Mouse (Mus musculus) heart, embryonic 13.5 days (tissue): ENCODE results near the gene Hcrt. TPM values are rescaled to one million over a fixed set of nuclear protein-coding genes. Genes with fewer than 3 reads are reported as not detected.
"Not testable (repeated sequence)": the region's sequence is repeated elsewhere in the genome, so short reads cannot be mapped to it uniquely, and the experiment has no call there.

Experiments
- ATAC-seq: fragments of 200-750 bp; cut with Nextera tagmentation; 2 replicates; pipeline ENCODE4 v1.8.0; 2017; ENCODE audit warnings: moderate TSS enrichment; ENCODE audit not compliant: insufficient number of reproducible peaks, low FRiP score, low TSS enrichment; ENCODE audit errors: extremely low read depth
- H3K27ac ChIP-seq: fragments of 300-500 bp; sonication (generic); replicated peaks from 2 replicates; pipeline ENCODE4 v1.5.1; 2015; ENCODE audit warnings: moderate library complexity, mild to moderate bottlenecking, inconsistent platforms
- H3K27me3 ChIP-seq: fragments of 300-500 bp; sonication (generic); replicated peaks from 2 replicates; pipeline ENCODE4 v1.6.1; 2015; ENCODE audit warnings: mild to moderate bottlenecking, inconsistent platforms
- H3K36me3 ChIP-seq: fragments of 300-500 bp; sonication (generic); 2 replicates; pipeline ENCODE4 v1.6.1; 2015; ENCODE audit warnings: mild to moderate bottlenecking, inconsistent platforms
- H3K4me1 ChIP-seq: fragments of 300-500 bp; sonication (generic); 2 replicates; pipeline ENCODE4 v1.6.1; 2015; ENCODE audit warnings: inconsistent platforms
- H3K4me2 ChIP-seq: fragments of 300-500 bp; sonication (generic); 2 replicates; pipeline ENCODE4 v1.6.1; 2015; ENCODE audit warnings: inconsistent platforms, mild to moderate bottlenecking, moderate library complexity
- H3K4me3 ChIP-seq: fragments of 300-500 bp; sonication (generic); 2 replicates; pipeline ENCODE4 v1.5.1; 2015; ENCODE audit warnings: moderate library complexity, mild to moderate bottlenecking, inconsistent platforms
- H3K9ac ChIP-seq: fragments of 300-500 bp; sonication (generic); 2 replicates; pipeline ENCODE4 v1.6.1; 2015; ENCODE audit warnings: inconsistent platforms, mild to moderate bottlenecking, moderate library complexity
- H3K9me3 ChIP-seq: fragments of 300-500 bp; sonication (generic); 2 replicates; pipeline ENCODE4 v1.6.1; 2016; ENCODE audit warnings: inconsistent platforms
- WGBS: fragments of 180-500 bp; shearing (Covaris S2); methylation state at CpG from one replicate; pipeline ENCODE4 v1.1.7; 2015; ENCODE audit warnings: mixed read lengths; 5-methylcytosine and 5-hydroxymethylcytosine counted together
- polyA plus RNA-seq: library from polyadenylated mRNA; unstranded; fragments of >200 nt; fragmentation: Nextera tagmentation; extraction: Ambion mirVana; gene quantifications from 2 replicates; pipeline ENCODE4 v1.2.1, GENCODE M21; 2015

Hcrt gene
- not detected in 2 replicates for polyA plus RNA-seq

- Histone ChIP-seq H3K4me1 (peaks cover 15% of the 10 kb centered on the region), H3K27me3 (peaks cover 59% of the 10 kb centered on the region), H3K4me3 (peak within 1 kb of the TSS; percentile 57), H3K9ac (peak within 1 kb of the TSS; percentile 75), H3K36me3 (peaks cover 5% of the 10 kb centered on the region; the same call in 1 of the 2 replicates), H3K4me2 (peak within 1 kb of the TSS; percentile 86), H3K9me3 (no peaks in the 10 kb centered on the region), H3K27ac (no peak within 1 kb of the TSS)
- no peak for ATAC-seq
- WGBS = 76% methylated on average over 7 of the region's 7 CpGs
Measured at GRCm38 (mm10) chr11:100762831-100763230, at the start of gene Hcrt. TSS of gene Hcrt (minus strand) at chr11:100762931.

GRCm38 (mm10) chr11:100811132-100811531 lies 48.4 kb upstream of the Hcrt start:
- H3K27ac ChIP-seq = peak overlapping the region; percentile 83
- H3K4me3 ChIP-seq = no peak overlapping the region
- H3K9me3 ChIP-seq = no peaks in the 10 kb centered on the region; the same call in 1 of the 2 replicates
- H3K4me2 ChIP-seq = peak overlapping the region; percentile 29
- H3K27me3 ChIP-seq = no peaks in the 10 kb centered on the region
- H3K4me1 ChIP-seq = peaks cover 54% of the 10 kb centered on the region
- H3K9ac ChIP-seq = no peak overlapping the region; the same call in 1 of the 2 replicates
- peaks cover 25% of the 10 kb centered on the region for H3K36me3 ChIP-seq
- WGBS = 78% methylated on average over 2 of the region's 2 CpGs
- no peak for ATAC-seq

- no peak for ATAC-seq
- peaks cover 28% of the 10 kb centered on the region for H3K36me3 ChIP-seq
- no peaks in the 10 kb centered on the region; the same call in 1 of the 2 replicates for H3K9me3 ChIP-seq
- 44% methylated on average over 9 of the region's 9 CpGs for WGBS
- no peaks in the 10 kb centered on the region for H3K27me3 ChIP-seq
- peaks cover 54% of the 10 kb centered on the region for H3K4me1 ChIP-seq
- peak overlapping the region; percentile 29 for H3K4me2 ChIP-seq
- peak overlapping the region; percentile 83 for H3K27ac ChIP-seq
- no peak overlapping the region for H3K9ac ChIP-seq
- no peak overlapping the region for H3K4me3 ChIP-seq
Measured at GRCm38 (mm10) chr11:100810516-100810915, 47.8 kb upstream of the Hcrt start.

- Histone ChIP-seq H3K27ac (peak overlapping the region; percentile 29; the same call in 1 of the 2 replicates), H3K4me3 (no peak overlapping the region), H3K9ac (no peak overlapping the region), H3K36me3 (peaks cover 60% of the 10 kb centered on the region), H3K4me1 (peaks cover 45% of the 10 kb centered on the region), H3K4me2 (no peak overlapping the region), H3K9me3 (no peaks in the 10 kb centered on the region; the same call in 1 of the 2 replicates), H3K27me3 (no peaks in the 10 kb centered on the region)
- 67% methylated on average over 20 of the region's 20 CpGs for WGBS
- no peak for ATAC-seq
Measured at GRCm38 (mm10) chr11:100806380-100807305, 43.9 kb upstream of the Hcrt start.

- Histone ChIP-seq H3K4me1 (peaks cover 38% of the 10 kb centered on the region), H3K27me3 (no peaks in the 10 kb centered on the region), H3K4me2 (no peak overlapping the region), H3K36me3 (peaks cover 65% of the 10 kb centered on the region), H3K9me3 (no peaks in the 10 kb centered on the region), H3K4me3 (no peak overlapping the region), H3K9ac (peak overlapping the region; percentile 40; the same call in 1 of the 2 replicates), H3K27ac (peak overlapping the region; percentile 59)
- 33% methylated on average over 7 of the region's 7 CpGs for WGBS
- no peak for ATAC-seq
Measured at GRCm38 (mm10) chr11:100805535-100805934, 42.8 kb upstream of the Hcrt start.

GRCm38 (mm10) chr11:100804409-100804808 lies 41.7 kb upstream of the Hcrt start:
- H3K4me1 ChIP-seq = peaks cover 31% of the 10 kb centered on the region
- 92% methylated on average over 10 of the region's 10 CpGs for WGBS
- H3K27ac ChIP-seq = no peak overlapping the region
- peaks cover 74% of the 10 kb centered on the region for H3K36me3 ChIP-seq
- H3K4me3 ChIP-seq = no peak overlapping the region
- no peak overlapping the region for H3K9ac ChIP-seq
- H3K27me3 ChIP-seq = no peaks in the 10 kb centered on the region
- H3K9me3 ChIP-seq = no peaks in the 10 kb centered on the region
- H3K4me2 ChIP-seq = no peak overlapping the region
- ATAC-seq = no peak

GRCm38 (mm10) chr11:100799426-100799825 lies 36.7 kb upstream of the Hcrt start:
- H3K4me1 ChIP-seq = no peaks in the 10 kb centered on the region
- H3K36me3 ChIP-seq = peaks cover 87% of the 10 kb centered on the region
- no peaks in the 10 kb centered on the region for H3K27me3 ChIP-seq
- H3K4me3 ChIP-seq = no peak overlapping the region
- no peaks in the 10 kb centered on the region for H3K9me3 ChIP-seq
- no peak overlapping the region for H3K27ac ChIP-seq
- no peak overlapping the region for H3K9ac ChIP-seq
- no peak overlapping the region for H3K4me2 ChIP-seq
- ATAC-seq = no peak
- WGBS = 84% methylated on average over 5 of the region's 5 CpGs

GRCm38 (mm10) chr11:100796585-100796984 lies 33.9 kb upstream of the Hcrt start:
- no peak for ATAC-seq
- Histone ChIP-seq H3K36me3 (peaks cover 81% of the 10 kb centered on the region), H3K4me2 (no peak overlapping the region), H3K9me3 (no peaks in the 10 kb centered on the region), H3K27me3 (no peaks in the 10 kb centered on the region), H3K4me1 (peaks cover 3% of the 10 kb centered on the region; the same call in 1 of the 2 replicates), H3K4me3 (no peak overlapping the region), H3K9ac (no peak overlapping the region), H3K27ac (no peak overlapping the region)
- WGBS = 70% methylated on average over 8 of the region's 8 CpGs

GRCm38 (mm10) chr11:100795386-100795785 lies 32.7 kb upstream of the Hcrt start:
- WGBS = 92% methylated on average over 2 of the region's 2 CpGs
- Histone ChIP-seq H3K27ac (no peak overlapping the region), H3K4me2 (no peak overlapping the region), H3K27me3 (no peaks in the 10 kb centered on the region), H3K4me3 (no peak overlapping the region), H3K9ac (no peak overlapping the region), H3K9me3 (no peaks in the 10 kb centered on the region), H3K4me1 (peaks cover 7% of the 10 kb centered on the region; the same call in 1 of the 2 replicates), H3K36me3 (peaks cover 83% of the 10 kb centered on the region)
- ATAC-seq = no peak

GRCm38 (mm10) chr11:100791457-100792049 lies 28.8 kb upstream of the Hcrt start:
- no peaks in the 10 kb centered on the region for H3K27me3 ChIP-seq
- H3K27ac ChIP-seq = no peak overlapping the region; the same call in 1 of the 2 replicates
- no peak overlapping the region for H3K9ac ChIP-seq
- H3K4me2 ChIP-seq = no peak overlapping the region
- peaks cover 7% of the 10 kb centered on the region; the same call in 1 of the 2 replicates for H3K4me1 ChIP-seq
- H3K9me3 ChIP-seq = no peaks in the 10 kb centered on the region
- peaks cover 92% of the 10 kb centered on the region for H3K36me3 ChIP-seq
- WGBS = 85% methylated on average over 2 of the region's 2 CpGs
- no peak overlapping the region for H3K4me3 ChIP-seq
- no peak for ATAC-seq

GRCm38 (mm10) chr11:100790644-100791043 lies 27.9 kb upstream of the Hcrt start:
- peaks cover 93% of the 10 kb centered on the region for H3K36me3 ChIP-seq
- H3K27ac ChIP-seq, H3K9me3 ChIP-seq, ATAC-seq, H3K27me3 ChIP-seq, H3K4me2 ChIP-seq, H3K4me3 ChIP-seq, H3K9ac ChIP-seq, H3K4me1 ChIP-seq: not testable (repeated sequence)
- WGBS = 86% methylated on average over 9 of the region's 9 CpGs
